Comparison of ENCODE assay signal across 27 mouse cellular contexts in the genomic region with DNA sequence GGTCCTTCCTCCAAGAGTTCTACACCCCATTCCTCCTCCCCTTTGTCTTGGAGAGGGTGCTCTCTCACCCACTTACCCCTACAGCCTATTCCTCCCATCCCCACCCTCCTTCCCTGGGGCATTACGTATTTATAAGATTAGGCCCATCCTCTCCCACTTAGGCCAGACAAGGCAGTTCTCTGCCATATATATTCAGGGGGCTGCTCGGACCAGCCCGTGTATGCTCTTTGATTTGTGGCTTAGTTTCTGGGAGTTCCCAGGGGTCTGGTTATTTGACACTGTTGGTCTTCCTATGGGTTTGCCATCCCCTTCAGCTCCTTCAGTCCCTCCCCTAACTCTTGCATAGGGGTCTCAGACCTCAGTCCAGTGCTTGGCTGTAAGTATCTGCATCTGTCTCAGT. TPM values are rescaled to one million over a fixed set of nuclear protein-coding genes. Genes with fewer than 3 reads are reported as not detected.
"Had no signal": no experiment of that assay in that cellular context is flagged by ENCODE, and none has a peak within 500 bp of the region (broad histone marks: within the 10 kb centered on the region; RNA-seq: fewer than 3 reads in every experiment).

No protein-coding gene starts in this region.

- H3K4me2 ChIP-seq: heart, embryonic 11.5 days; heart, embryonic 13.5 days; heart, embryonic 15.5 days; hindbrain, embryonic 12.5 days; hindbrain, embryonic 14.5 days; intestine, embryonic 15.5 days; limb, embryonic 12.5 days; liver, embryonic 11.5 days; liver, embryonic 13.5 days had no signal

- H3K36me3 ChIP-seq: heart, embryonic 13.5 days; heart, embryonic 15.5 days; hindbrain, embryonic 10.5 days; hindbrain, embryonic 12.5 days; intestine, embryonic 15.5 days; limb, embryonic 10.5 days; limb, embryonic 12.5 days; liver, embryonic 13.5 days had no signal

- H3K27me3 ChIP-seq: heart, embryonic 15.5 days; hindbrain, embryonic 12.5 days; intestine, embryonic 15.5 days; limb, embryonic 12.5 days; liver, embryonic 13.5 days had no signal

- H3K4me3 ChIP-seq: gastrocnemius, adult 2 months; heart, adult 2 months; heart, embryonic 13.5 days; heart, embryonic 15.5 days; hindbrain, embryonic 10.5 days; hindbrain, embryonic 12.5 days; intestine, embryonic 15.5 days; layer of hippocampus, adult 2 months; left cerebral cortex, adult 2 months; limb, embryonic 10.5 days; limb, embryonic 12.5 days; liver, embryonic 13.5 days had no signal

- H3K9ac ChIP-seq: heart, embryonic 13.5 days; heart, embryonic 15.5 days; hindbrain, embryonic 12.5 days; hindbrain, embryonic 14.5 days; intestine, embryonic 15.5 days; limb, embryonic 12.5 days; liver, embryonic 13.5 days had no signal

- ATAC-seq: hindbrain, embryonic 16.5 days; inflammation-experienced regulatory T-cells, adult 6 months; intestine, embryonic 15.5 days; intestine, postnatal 0 days had no signal

- H3K4me1 ChIP-seq: heart, embryonic 13.5 days; heart, embryonic 15.5 days; hindbrain, embryonic 12.5 days; intestine, embryonic 15.5 days; limb, embryonic 10.5 days; limb, embryonic 12.5 days; liver, embryonic 13.5 days had no signal

- DNase-seq: gastrocnemius, adult 2 months; gastrocnemius, postnatal 10 days; gastrocnemius, postnatal 25 days; heart, adult 2 months; heart, postnatal 4 days; kidney, adult 18-20 months; kidney, postnatal 25 days; kidney, postnatal 4 days; liver; liver, embryonic 13.5 days had no signal

- H3K27ac ChIP-seq: gastrocnemius, adult 2 months; heart, adult 2 months; heart, embryonic 13.5 days; heart, embryonic 15.5 days; hindbrain, embryonic 10.5 days; hindbrain, embryonic 12.5 days; hindbrain, embryonic 14.5 days; intestine, embryonic 15.5 days; kidney, postnatal 0 days; layer of hippocampus, adult 2 months; left cerebral cortex, adult 2 months; limb, embryonic 10.5 days; limb, embryonic 12.5 days; liver, embryonic 13.5 days had no signal

- H3K9me3 ChIP-seq: heart, embryonic 13.5 days; heart, embryonic 15.5 days; hindbrain, embryonic 10.5 days; hindbrain, embryonic 12.5 days; intestine, embryonic 15.5 days; limb, embryonic 10.5 days; limb, embryonic 12.5 days; liver, embryonic 13.5 days had no signal

RNA-seq across cellular contexts. Expression of gene Il33, which starts 58.1 kb away (rescaled TPM):
- total RNA-seq: granulocyte monocyte progenitor cell, adult 5-6 weeks had no signal
